Mouse (Mus musculus) left cerebral cortex, adult 8-10 months (tissue): ENCODE measurements at regions not wholly inside any gene's neighbourhood (a gene's known extent, or its start where the extent isn't known, plus 50 kb on each side); places are given as distances from the start of the nearest gene placed in this dataset.

ENCODE experiments used
- DNase-seq, 2 experiments: peaks; one replicate each; pipeline ENCODE4 v3.0.0; 2022; ENCODE audit warnings: low spot score in 2 of 2

DNA sequence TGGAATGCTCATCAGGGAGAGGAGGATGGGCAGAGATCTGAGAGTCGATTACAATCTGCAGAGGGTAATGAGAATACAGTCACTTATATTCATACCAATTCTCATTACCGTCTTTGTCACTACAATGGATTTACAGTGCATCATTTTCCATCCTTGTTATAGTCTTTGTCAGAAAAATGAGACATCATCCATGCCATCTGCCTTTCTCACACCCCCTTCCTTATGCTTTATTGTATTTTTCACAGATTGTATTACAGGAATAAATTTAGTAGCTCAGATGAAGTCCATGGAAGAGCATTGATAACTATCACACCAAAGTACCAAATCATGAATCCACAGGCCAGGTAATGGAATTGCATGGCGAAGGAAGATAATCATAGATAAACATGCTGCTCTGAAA, 779.5 kb downstream of the Cenpc1 start:
- DNase-seq = no peak

DNA sequence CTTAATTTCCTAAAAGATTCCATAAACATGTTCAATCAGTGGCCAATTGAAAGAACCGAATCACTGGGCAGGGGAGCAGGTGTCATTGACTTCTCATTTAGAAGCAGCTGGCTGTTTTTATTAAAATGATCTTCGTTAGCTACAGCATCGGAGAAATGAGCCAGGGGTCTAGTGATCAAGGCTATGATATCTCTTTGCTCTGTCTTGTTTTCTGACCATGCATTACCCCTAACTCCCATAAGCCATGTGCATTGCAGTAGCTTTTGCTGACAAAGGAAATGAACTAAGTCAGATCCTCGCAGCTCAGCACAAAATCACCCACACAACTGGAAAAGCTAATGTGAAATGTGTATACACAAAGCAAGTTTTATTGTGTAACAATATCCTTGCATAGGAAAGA, 816.9 kb downstream of the Cenpc1 start:
- no peak for DNase-seq

DNA sequence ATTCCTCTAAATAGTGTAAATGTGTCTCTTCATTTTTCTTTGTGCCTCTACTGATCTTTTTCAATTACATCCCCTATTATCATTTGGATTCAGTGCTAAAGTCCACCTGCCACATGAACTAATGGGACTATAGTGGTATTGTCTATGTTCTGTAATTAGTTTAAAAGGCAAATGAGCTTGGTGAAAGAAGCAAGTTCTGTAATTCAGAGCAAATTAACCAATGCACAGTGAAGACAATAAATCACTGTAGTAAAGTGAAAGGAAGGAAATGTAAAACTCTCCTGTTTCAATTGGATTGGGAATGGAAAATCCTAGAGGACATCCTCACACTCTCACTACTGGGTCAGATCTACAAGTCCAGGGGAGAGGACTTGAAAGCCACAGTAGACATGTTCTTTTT, 823.2 kb upstream of the Epha5 start:
- no peak for DNase-seq

DNA sequence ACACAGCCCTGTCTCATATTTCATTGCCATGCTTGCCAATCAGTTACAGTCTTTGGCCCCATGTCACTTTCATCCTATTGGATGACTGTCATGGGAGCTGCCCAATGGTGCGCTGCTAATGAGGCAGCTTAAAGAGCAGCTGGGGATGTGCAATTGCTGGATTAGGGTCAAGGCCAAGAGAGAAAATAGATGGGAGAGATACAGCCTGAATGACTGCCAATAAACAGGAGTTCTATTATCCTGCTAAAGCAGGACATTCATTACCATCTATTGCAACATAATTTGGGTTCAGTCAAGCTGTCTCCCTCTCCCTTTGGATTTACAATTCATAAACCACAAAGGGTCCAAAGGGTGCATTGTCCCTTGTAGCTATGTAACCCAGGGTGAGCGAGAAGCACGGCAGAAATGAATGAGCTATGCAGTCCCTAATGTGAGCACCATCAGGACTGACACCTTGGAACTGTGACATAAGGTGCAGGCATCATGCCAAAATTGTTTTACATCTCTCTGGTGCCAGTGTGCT, 822.4 kb upstream of the Epha5 start:
- peak in 1 of 2 experiments; percentile 7 for DNase-seq
